Mouse (Mus musculus): ENCODE measurements around the gene Rhoh.

DNA sequence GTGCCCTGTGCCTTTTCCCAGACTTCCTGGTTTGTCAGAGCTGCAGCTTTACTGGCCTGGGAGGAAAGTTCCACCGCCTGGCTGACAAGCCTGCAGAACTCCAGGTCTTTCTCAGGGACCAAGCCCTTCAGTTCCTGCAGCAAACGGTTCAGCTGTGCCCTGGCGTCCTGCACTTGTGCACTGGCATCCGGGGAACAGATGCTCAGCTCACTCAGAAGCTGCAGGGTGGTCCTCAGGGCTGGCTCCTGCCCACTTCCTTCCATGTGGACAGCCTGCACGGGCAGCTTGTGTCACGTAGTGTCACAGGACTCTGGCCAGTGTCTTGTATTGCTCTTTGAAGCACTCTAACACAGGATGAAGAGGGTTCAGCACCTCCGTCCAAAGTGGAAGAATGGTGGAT lies 50.7 kb downstream of the Rhoh start:
- TF ChIP-seq CTCF (IDR thresholded peaks at IDR 0.05; ENCODE audit: borderline replicate concordance, control insufficient read depth, extremely low read depth, insufficient read depth, low read length, poor library complexity) (0 out of 2 replicates have a peak, but pooled peaks have one; percentile 16), POLR2A (IDR thresholded peaks at IDR 0.05; ENCODE audit: control insufficient read depth, extremely low read depth, insufficient read depth, low read length, poor library complexity) (peak; percentile 63)
